Mouse (Mus musculus): ENCODE data around the gene Zfp385b. TPM values are rescaled to one million over a fixed set of nuclear protein-coding genes. Genes with fewer than 3 reads are reported as not detected.

Zfp385b gene
- polyA plus RNA-seq, 1 experiment from 2014 or later: 6.8 TPM

- Histone ChIP-seq H3K9ac (replicated peaks) (no peak overlapping the region), H3K27me3 (ENCODE audit: insufficient read depth, low read length) (no peaks in the 10 kb centered on the region), H3K4me3 (ENCODE audit: low read depth, low read length) (no peak overlapping the region), H3K4me1 (ENCODE audit: insufficient read depth) (0 out of 2 replicates have a peak, but pooled peaks cover 5% of the 10 kb centered on the region), H3K9me3 (ENCODE audit: low read length) (no peaks in the 10 kb centered on the region), H3K27ac (ENCODE audit: low read depth) (no peak overlapping the region), H3K36me3 (replicated peaks; ENCODE audit: insufficient read depth, low read length) (no peaks in the 10 kb centered on the region), H3K4me2 (ENCODE audit: low read depth, low read length) (no peak overlapping the region)
- no peak for DNase-seq
- TF ChIP-seq CTCF (IDR thresholded peaks at IDR 0.05; ENCODE audit: low read depth) (no peak), EP300 (IDR thresholded peaks at IDR 0.05; ENCODE audit: low read depth) (peak; percentile 87)
- peak; percentile 27; the same call in 1 of the 2 replicates for ATAC-seq
- 61% methylated on average over 15 of the region's 15 CpGs for WGBS (ENCODE audit: insufficient replicate concordance)
These were observed 251.7 kb downstream of the Zfp385b start for GRCm38 (mm10) chr2:77567528-77568435.

GRCm38 (mm10) chr2:77563706-77564105, 255.7 kb downstream of the Zfp385b start:
- ATAC-seq: no peak
- no peak for DNase-seq
- H3K27ac ChIP-seq (ENCODE audit: low read depth): no peak overlapping the region
- H3K36me3 ChIP-seq (replicated peaks; ENCODE audit: insufficient read depth, low read length): no peaks in the 10 kb centered on the region
- H3K27me3 ChIP-seq (ENCODE audit: insufficient read depth, low read length): no peaks in the 10 kb centered on the region
- no peak overlapping the region for H3K4me2 ChIP-seq (ENCODE audit: low read depth, low read length)
- H3K4me1 ChIP-seq (ENCODE audit: insufficient read depth): 0 out of 2 replicates have a peak, but pooled peaks cover 5% of the 10 kb centered on the region
- no peak overlapping the region for H3K4me3 ChIP-seq (ENCODE audit: low read depth, low read length)
- H3K9ac ChIP-seq (replicated peaks): no peak overlapping the region
- H3K9me3 ChIP-seq (ENCODE audit: low read length): no peaks in the 10 kb centered on the region
- WGBS (ENCODE audit: insufficient replicate concordance): 13% methylated on average over 1 of the region's 1 CpGs
- TF ChIP-seq EP300 (IDR thresholded peaks at IDR 0.05; ENCODE audit: low read depth): no peak

DNA sequence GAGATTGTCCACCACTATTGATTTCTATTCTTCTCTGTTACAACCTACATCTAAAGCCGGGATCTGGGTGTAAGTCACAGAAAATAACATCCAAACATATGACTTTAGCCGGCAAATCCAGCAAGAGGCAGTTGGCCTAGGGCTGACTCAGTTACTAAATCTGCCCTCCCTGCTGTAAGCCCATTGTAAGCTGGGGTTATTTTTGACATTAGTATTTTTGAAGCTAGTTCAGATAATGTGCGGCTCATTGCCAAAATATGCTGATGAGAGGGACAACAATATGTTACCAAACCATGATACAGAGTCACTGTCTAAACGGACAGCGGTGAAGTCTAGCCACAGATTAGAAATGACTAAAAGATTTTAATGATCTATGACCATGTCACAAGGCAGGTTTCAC, 257.5 kb downstream of the Zfp385b start:
- no peak overlapping the region for H3K9ac ChIP-seq (replicated peaks)
- H3K36me3 ChIP-seq (replicated peaks; ENCODE audit: insufficient read depth, low read length): no peaks in the 10 kb centered on the region
- TF ChIP-seq EP300 (IDR thresholded peaks at IDR 0.05; ENCODE audit: low read depth) (no peak), CTCF (IDR thresholded peaks at IDR 0.05; ENCODE audit: low read depth) (no peak)
- no peaks in the 10 kb centered on the region for H3K9me3 ChIP-seq (ENCODE audit: low read length)
- no peak for DNase-seq
- H3K4me3 ChIP-seq (ENCODE audit: low read depth, low read length): no peak overlapping the region
- H3K4me1 ChIP-seq (ENCODE audit: insufficient read depth): 0 out of 2 replicates have a peak, but pooled peaks cover 5% of the 10 kb centered on the region
- no peak overlapping the region for H3K27ac ChIP-seq (ENCODE audit: low read depth)
- no peak for ATAC-seq
- H3K4me2 ChIP-seq (ENCODE audit: low read depth, low read length): no peak overlapping the region
- no peaks in the 10 kb centered on the region for H3K27me3 ChIP-seq (ENCODE audit: insufficient read depth, low read length)
- WGBS (ENCODE audit: insufficient replicate concordance): 84% methylated on average over 5 of the region's 5 CpGs

DNA sequence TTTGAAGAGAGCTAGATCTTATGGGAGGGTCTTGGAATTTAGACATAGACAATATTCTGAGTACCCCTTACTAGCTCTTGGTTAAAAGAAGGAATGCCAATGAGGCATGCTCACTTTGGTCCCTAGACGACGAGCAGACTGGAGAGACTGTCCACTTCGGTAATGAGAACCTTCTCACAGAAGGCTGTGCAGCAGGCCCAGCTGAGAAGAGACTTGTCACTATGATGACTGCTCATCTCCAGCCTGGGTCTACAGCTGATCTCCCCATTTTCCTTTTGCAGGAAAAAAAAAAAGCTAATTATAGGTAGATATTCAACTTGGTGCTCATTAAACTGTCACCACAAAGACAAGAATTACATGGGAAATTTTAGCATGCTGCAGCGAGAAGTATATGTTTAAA, 262.5 kb downstream of the Zfp385b start:
- Histone ChIP-seq H3K4me1 (ENCODE audit: insufficient read depth) (no peaks in the 10 kb centered on the region), H3K36me3 (replicated peaks; ENCODE audit: insufficient read depth, low read length) (no peaks in the 10 kb centered on the region), H3K9ac (replicated peaks) (no peak overlapping the region), H3K27ac (ENCODE audit: low read depth) (no peak overlapping the region), H3K27me3 (ENCODE audit: insufficient read depth, low read length) (no peaks in the 10 kb centered on the region), H3K9me3 (ENCODE audit: low read length) (no peaks in the 10 kb centered on the region), H3K4me2 (ENCODE audit: low read depth, low read length) (no peak overlapping the region), H3K4me3 (ENCODE audit: low read depth, low read length) (no peak overlapping the region)
- ATAC-seq (no peak), DNase-seq (no peak)
- WGBS (ENCODE audit: insufficient replicate concordance): 81% methylated on average over 4 of the region's 4 CpGs
- no peak for TF ChIP-seq CTCF (IDR thresholded peaks at IDR 0.05; ENCODE audit: low read depth)
- TF ChIP-seq EP300 (IDR thresholded peaks at IDR 0.05; ENCODE audit: low read depth): no peak

DNA sequence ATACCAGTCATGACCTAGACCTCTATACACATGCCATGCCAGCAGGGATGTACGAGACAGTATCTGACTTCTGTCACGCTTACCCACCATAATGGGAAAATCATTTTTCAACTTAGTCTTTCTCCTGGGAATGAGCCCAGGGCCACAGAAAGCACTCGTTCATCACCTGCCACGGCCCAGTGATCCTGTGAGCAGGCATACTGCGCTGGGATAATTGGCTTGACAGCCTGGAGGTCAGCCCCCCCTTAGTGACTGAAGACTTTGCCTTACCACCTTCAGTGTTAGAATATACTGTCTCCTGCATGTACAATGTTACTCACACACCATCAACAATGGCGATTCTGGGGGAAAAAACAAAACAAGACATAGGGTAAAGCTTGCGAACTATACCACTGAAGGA, 263.5 kb downstream of the Zfp385b start:
- no peaks in the 10 kb centered on the region for H3K27me3 ChIP-seq (ENCODE audit: insufficient read depth, low read length)
- no peak overlapping the region for H3K27ac ChIP-seq (ENCODE audit: low read depth)
- no peak for TF ChIP-seq EP300 (IDR thresholded peaks at IDR 0.05; ENCODE audit: low read depth)
- no peak for TF ChIP-seq CTCF (IDR thresholded peaks at IDR 0.05; ENCODE audit: low read depth)
- DNase-seq: no peak
- H3K9ac ChIP-seq (replicated peaks): no peak overlapping the region
- H3K4me1 ChIP-seq (ENCODE audit: insufficient read depth): no peaks in the 10 kb centered on the region
- H3K4me2 ChIP-seq (ENCODE audit: low read depth, low read length): no peak overlapping the region
- no peaks in the 10 kb centered on the region for H3K9me3 ChIP-seq (ENCODE audit: low read length)
- H3K4me3 ChIP-seq (ENCODE audit: low read depth, low read length): no peak overlapping the region
- H3K36me3 ChIP-seq (replicated peaks; ENCODE audit: insufficient read depth, low read length): no peaks in the 10 kb centered on the region
- ATAC-seq: no peak
- WGBS (ENCODE audit: insufficient replicate concordance): 77% methylated on average over 7 of the region's 7 CpGs

DNA sequence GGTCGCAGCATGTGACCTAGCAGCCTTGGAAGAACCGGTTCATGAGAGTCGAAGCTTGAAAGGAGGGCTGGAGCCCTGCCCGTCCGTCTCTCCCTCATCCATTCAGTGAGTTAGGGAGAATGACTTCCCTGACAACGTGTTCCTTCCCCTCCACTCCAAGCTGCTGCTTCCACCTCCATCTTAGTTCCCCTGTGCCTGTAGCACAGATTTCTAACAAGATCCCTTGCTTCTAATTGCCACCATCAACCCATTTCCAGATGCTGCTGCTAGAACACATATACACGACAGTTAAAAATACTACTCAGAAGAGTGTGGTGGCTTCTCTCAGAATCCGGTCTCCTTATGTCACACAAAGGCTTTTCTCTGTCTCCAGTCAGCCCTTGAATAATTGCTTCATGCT, 266.8 kb downstream of the Zfp385b start:
- DNase-seq: no peak
- Histone ChIP-seq H3K4me3 (ENCODE audit: low read depth, low read length) (no peak overlapping the region), H3K9me3 (ENCODE audit: low read length) (no peaks in the 10 kb centered on the region), H3K27ac (ENCODE audit: low read depth) (no peak overlapping the region), H3K27me3 (ENCODE audit: insufficient read depth, low read length) (no peaks in the 10 kb centered on the region), H3K36me3 (replicated peaks; ENCODE audit: insufficient read depth, low read length) (no peaks in the 10 kb centered on the region), H3K9ac (replicated peaks) (no peak overlapping the region), H3K4me2 (ENCODE audit: low read depth, low read length) (no peak overlapping the region), H3K4me1 (ENCODE audit: insufficient read depth) (no peaks in the 10 kb centered on the region)
- 66% methylated on average over 8 of the region's 8 CpGs for WGBS (ENCODE audit: insufficient replicate concordance)
- no peak for ATAC-seq
- no peak for TF ChIP-seq EP300 (IDR thresholded peaks at IDR 0.05; ENCODE audit: low read depth)
- no peak for TF ChIP-seq CTCF (IDR thresholded peaks at IDR 0.05; ENCODE audit: low read depth)

Measured in liver, postnatal 0 days (tissue).